Mouse (Mus musculus) urinary bladder, postnatal 14 days (tissue): ENCODE data around the gene Rere.
"Not testable (repeated sequence)": the region's sequence is repeated elsewhere in the genome, so short reads cannot be mapped to it uniquely, and the experiment has no call there.

Experiments
- DNase-seq: peaks from one replicate; pipeline ENCODE4 v3.0.0; 2021; ENCODE audit warnings: low spot score

Rere gene

GRCm38 (mm10) chr4:150585800-150586199 lies 304.4 kb downstream of the Rere start:
- DNase-seq, result no peak

GRCm38 (mm10) chr4:150586275-150586674 lies 304.8 kb downstream of the Rere start:
- DNase-seq, result no peak

DNA sequence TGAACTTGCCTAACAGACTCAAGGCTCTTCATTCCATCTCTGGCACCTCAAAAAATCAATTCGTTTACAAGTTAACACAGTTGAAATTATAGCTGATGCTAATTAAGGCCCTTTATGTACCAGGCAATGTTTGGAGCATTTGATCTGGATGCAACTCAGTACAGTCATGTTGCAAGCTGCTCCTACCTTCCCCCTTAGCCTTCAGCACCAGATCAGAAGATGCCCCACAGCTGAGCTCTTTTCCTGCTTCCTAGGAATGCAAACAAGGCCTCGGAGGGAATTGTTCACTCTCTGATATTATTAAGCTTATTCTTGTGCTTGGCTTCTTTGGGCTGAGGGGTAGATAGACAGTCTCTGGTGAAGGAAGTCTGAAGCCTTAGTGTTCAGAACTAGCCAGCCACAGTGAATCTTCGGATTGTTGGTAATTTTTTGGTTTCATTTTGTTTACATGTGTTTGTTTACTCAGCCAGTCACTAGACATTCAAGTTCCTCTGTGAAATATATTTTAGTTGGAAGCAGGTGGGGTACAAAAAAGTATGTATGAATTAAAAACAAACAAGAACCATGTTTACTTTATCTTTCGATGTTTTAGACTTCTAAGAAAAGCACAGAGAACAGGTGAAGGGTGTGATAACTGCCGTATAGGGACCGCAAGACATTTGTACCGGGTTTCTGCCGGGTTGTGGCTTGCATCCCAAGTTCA lies 306.3 kb downstream of the Rere start:
- no peak for DNase-seq

GRCm38 (mm10) chr4:150588300-150588621 lies 306.8 kb downstream of the Rere start:
- DNase-seq, result no peak

DNA sequence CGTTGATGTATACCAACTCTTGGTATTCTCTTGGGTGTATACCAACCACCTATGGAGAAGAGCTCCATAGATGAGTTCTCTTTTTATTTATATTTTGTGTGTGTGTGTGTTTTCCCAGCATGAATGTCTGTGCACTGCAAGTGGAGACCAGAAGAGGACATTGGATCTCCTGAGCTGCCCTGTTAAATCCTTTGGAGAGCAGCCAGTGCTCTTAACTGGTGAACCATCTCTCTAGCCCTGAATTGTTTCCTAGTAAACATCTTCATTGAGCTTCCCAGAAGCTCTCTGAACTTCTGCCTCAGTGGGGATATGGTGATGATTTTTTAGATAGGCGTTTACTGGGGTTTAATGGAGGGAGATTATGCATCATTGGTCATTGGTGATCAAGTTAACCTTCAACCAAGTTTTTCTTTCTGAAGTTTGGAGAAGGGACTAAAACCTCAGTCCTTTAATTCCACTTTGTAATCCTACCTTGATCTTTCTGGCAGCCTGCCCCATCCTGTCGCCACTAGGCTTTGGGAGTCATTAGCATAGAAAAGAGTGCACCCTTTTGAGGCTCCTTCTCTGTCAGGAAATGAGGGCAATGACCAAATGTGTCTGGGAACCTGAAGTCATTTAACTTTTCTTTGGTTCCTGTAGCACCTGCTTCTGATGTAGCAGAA lies 309.3 kb downstream of the Rere start:
- DNase-seq, result no peak

GRCm38 (mm10) chr4:150591602-150592001 lies 310.2 kb downstream of the Rere start:
- DNase-seq, result no peak

DNA sequence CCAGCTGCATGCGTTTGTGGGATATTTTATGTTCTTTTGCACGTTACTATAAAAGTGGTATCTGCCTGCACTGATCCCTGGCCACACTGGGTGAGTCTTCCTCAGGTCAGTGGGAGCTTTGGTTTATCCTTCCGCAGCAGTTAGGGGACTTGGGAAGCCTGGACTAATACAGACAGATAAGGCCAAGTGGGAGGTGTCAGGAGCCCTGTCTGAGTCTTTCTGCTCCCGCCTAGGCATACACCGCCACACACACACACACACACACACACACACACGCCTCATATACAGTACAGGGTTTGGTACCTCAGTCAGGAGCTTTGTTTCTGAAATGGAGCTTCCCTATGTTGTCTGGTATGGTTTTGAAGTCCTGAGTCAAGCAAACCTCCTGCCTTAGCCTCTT lies 310.6 kb downstream of the Rere start:
- no peak for DNase-seq

DNA sequence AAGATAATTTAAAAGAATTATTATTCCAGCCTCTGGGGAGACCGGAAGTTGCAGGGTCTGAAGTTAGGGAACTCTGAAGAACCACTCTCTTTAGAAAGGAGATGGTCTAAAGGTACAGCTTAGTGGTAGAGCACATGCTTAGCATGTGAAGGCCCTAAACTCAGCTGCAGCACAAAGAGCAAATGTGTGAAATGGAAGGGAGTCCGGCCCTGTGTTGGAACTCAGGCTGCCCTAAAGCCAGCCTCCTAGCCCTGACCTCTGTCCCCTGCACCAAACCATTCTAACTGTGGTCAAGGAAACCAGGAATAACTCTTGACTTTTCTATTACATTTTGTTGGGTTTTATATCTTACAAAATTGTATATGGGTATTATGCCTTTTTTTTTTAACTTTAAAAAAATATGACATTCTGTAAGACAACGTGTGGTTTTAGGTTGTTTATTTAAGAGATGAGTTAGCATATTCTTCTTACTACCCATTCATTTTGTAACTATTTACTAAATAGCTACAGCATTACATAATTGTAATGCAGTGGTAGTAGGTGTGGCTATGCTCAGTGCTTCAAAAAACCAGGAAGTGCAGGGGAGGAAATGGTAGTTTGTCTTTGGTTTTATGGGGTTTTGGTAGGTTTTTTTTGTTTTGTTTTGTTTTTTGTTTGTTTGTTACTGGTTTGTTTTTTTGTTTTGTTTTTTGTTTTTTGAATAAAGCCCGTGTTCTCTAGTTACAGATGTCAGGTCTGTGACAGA lies 312.2 kb downstream of the Rere start:
- DNase-seq, result no peak

- DNase-seq, result no peak
These were observed 312.9 kb downstream of the Rere start for GRCm38 (mm10) chr4:150594298-150594829.

GRCm38 (mm10) chr4:150595071-150595470 lies 313.6 kb downstream of the Rere start:
- no peak for DNase-seq

GRCm38 (mm10) chr4:150595991-150596390 lies 314.5 kb downstream of the Rere start:
- no peak for DNase-seq

GRCm38 (mm10) chr4:150598686-150599085 lies 317.2 kb downstream of the Rere start:
- no peak for DNase-seq

GRCm38 (mm10) chr4:150599119-150599992 lies 317.9 kb downstream of the Rere start:
- DNase-seq, result no peak

DNA sequence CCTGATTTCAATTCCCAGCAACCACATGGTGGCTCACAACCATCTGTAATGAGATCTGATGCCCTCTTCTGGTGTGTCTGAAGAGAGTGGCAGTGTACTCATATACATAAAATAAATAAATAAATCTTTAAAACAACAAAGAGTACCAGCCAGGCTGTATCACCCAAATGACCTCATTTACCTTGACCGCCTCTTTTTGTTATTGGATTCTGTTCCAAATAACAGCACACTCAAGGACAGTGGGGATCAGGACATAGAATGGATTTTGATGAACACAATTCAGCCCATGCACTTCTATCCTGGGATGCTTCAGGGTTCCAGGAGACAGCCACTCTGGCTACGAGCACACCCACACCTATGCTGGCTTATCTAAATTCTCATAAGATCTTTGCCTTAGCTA lies 319.1 kb downstream of the Rere start:
- not testable (repeated sequence) for DNase-seq

DNA sequence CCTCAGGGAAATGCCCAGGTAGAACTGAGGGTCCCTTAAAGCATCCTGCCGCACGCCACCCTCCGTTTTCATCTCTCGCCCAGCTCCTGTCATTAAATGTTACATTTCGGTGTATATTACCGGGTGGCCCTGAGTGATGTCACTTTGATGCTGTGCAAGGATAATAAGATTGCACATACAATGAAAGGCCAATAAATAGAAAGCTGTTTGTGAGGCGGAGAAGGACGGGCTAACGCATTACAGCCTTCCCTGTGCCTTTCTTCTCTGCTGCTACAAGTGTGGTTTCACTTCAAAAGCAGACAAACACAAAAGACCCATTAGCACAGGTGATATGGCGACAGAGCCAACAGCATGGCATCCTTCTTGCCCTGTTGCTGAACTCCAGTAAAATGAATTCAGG lies 320.0 kb downstream of the Rere start:
- DNase-seq, result no peak

GRCm38 (mm10) chr4:150603366-150604061 lies 322.1 kb downstream of the Rere start:
- no peak for DNase-seq

GRCm38 (mm10) chr4:150605804-150606203 lies 324.4 kb downstream of the Rere start:
- DNase-seq, result no peak

DNA sequence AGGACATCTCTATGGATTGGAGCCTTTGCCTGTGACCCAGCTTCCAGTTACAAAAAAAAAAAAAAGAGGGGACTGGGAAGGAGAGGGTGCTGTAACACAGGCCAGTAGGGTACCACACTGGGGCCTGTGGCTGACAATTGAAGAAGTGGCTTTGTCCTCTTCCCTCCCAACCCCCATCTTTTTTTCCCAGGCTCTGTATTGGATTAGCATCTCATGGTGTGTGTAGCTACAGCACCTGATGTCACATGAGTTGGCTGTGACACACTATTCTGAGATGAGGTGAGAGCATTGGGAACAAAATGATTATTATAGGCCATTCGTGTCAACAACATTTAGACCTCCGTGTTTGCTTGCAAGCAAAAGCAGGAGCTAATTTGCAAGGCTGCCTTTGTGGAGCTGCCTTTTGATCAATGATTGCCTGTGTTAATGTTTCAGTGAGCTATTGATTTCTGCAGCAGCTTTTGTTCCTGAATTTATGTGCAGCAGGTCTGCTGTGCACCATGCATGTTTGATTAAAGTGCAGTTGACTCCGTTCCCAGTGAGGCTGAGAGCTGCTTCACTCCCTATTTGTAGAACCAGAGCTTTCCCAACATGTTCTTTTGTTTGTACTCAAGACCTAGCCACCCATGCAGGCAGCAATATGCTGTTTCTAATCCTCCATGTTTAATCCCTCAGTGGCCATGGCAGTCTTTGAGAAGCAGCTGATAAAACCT lies 325.2 kb downstream of the Rere start:
- DNase-seq, result no peak

DNA sequence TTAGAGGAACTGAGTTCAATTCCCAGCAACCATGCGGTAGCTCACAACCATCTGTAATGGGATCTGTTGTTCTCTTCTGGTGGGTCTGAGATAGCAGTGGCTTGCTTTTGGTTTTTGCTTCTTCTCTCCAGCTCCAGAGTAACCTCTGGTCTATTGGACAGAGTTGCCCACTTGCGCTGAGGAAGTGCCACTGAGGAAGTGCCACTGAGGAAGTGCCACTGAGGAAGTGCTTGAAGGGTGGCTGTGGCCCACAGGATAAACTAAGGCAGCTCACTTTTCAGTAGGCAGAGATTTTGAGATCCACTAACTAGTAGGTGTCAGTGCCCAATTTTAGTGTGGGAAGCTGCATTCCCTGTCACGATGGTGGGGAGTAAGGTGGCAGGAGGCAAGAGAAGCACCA lies 327.2 kb downstream of the Rere start:
- DNase-seq, result no peak

GRCm38 (mm10) chr4:150613715-150614114 lies 332.3 kb downstream of the Rere start:
- no peak for DNase-seq
